Mouse (Mus musculus): ENCODE data around the gene Pramel1. TPM values are rescaled to one million over a fixed set of nuclear protein-coding genes. Genes with fewer than 3 reads are reported as not detected.

Pramel1 gene
- total RNA-seq, 2 experiments from 2014 or later, result not detected

Other genes with a start within 250 kb of the Pramel1 start
- 10 to 100 TPM; 25.7 to 35.1 TPM for gene Prdm2, start 181.4 kb upstream of the Pramel1 start, total RNA-seq (2021)
- 10 to 100 TPM in 1 of 2 experiments, 1 to 10 TPM in 1; 5.8 to 10.6 TPM for gene Pdpn, start 94.9 kb upstream of the Pramel1 start, total RNA-seq (2021)
- under 1 TPM in 1 of 2 experiments, not detected in 1; 0.43 TPM for gene Lrrc38, start 44.7 kb upstream of the Pramel1 start, total RNA-seq (2021)
- gene Pramef8, start 18.0 kb downstream of the Pramel1 start, total RNA-seq (2021), result 10 to 100 TPM in 1 of 2 experiments, 1 to 10 TPM in 1; 9.3 to 10.7 TPM
- gene Oog4, start 55.9 kb downstream of the Pramel1 start, total RNA-seq (2021), result not detected
- gene Gm13043, start 116.9 kb downstream of the Pramel1 start, total RNA-seq (2021), result not detected
- not detected for gene Gm13040, start 141.5 kb downstream of the Pramel1 start, total RNA-seq (2021)
- not detected for gene BC080695, start 157.3 kb downstream of the Pramel1 start, total RNA-seq (2021)
- not detected for gene Gm13057, start 157.3 kb downstream of the Pramel1 start, total RNA-seq (2021)
- not detected for gene Gm13083, start 220.6 kb downstream of the Pramel1 start, total RNA-seq (2021)